Mouse (Mus musculus): ENCODE results near the gene Ccdc69. TPM values are rescaled to one million over a fixed set of nuclear protein-coding genes. Genes with fewer than 3 reads are reported as not detected.

Ccdc69 gene
- polyA plus RNA-seq, 1 experiment from 2014 or later, result 1.4 TPM

GRCm38 (mm10) chr11:55036601-55037000 lies 41.3 kb downstream of the Ccdc69 start:
- Histone ChIP-seq H3K9ac (replicated peaks; ENCODE audit: low read depth) (no peak overlapping the region), H3K36me3 (ENCODE audit: insufficient read depth, low read length) (no peaks in the 10 kb centered on the region), H3K4me3 (ENCODE audit: low read depth, low read length) (no peak overlapping the region), H3K27ac (ENCODE audit: low read length) (no peak overlapping the region), H3K9me3 (ENCODE audit: low read length) (no peaks in the 10 kb centered on the region), H3K27me3 (replicated peaks; ENCODE audit: insufficient read depth, low read length) (no peaks in the 10 kb centered on the region), H3K4me1 (ENCODE audit: insufficient read depth, low read depth, low read length) (0 out of 2 replicates have a peak, but pooled peaks cover 8% of the 10 kb centered on the region), H3K4me2 (replicated peaks; ENCODE audit: low read depth, low read length) (no peak overlapping the region)
- ATAC-seq, result no peak
- TF ChIP-seq CTCF (IDR thresholded peaks at IDR 0.05), result no peak
- no peak for TF ChIP-seq EP300 (IDR thresholded peaks at IDR 0.05)
- WGBS, result 36% methylated on average over 3 of the region's 3 CpGs
- peak; percentile 36 for DNase-seq (ENCODE audit: low spot score)

DNA sequence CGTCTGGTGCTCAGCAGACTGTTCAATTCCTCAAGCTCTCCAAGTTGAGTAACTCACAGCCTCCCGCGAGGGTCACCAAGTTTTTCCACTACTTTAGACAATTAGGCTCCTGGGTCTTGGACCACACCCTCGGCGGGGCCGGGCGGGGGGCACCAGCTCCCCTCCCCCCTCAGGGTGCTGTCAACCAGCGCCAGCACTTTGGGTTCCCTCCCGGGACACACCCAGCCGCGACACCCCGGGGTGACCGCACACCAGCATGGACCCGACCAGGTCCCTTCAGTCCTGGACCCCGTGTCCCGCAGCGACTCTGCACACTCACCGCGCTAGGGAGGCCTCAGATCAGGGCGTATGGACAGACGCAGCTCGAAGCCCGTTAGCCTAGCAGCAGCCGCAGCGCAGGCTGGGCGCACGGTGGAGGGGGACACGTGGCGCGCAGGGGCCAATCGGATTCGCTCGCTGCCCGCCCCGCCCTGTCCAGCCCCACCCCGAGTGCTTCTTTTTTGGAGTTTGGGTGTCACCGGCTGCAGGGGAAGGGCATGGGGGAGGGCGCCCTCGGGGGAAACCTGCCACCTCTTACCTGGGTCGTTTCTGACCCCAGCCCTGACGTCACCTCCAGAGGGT lies 44.8 kb downstream of the Ccdc69 start, which contains the start of gene Anxa6:
Anxa6 (minus strand) TSS at position 406 of the 621 bp plus-strand sequence.
- DNase-seq (ENCODE audit: low spot score), result peak; percentile 91
- 0% methylated on average over 36 of the region's 41 CpGs for WGBS

DNA sequence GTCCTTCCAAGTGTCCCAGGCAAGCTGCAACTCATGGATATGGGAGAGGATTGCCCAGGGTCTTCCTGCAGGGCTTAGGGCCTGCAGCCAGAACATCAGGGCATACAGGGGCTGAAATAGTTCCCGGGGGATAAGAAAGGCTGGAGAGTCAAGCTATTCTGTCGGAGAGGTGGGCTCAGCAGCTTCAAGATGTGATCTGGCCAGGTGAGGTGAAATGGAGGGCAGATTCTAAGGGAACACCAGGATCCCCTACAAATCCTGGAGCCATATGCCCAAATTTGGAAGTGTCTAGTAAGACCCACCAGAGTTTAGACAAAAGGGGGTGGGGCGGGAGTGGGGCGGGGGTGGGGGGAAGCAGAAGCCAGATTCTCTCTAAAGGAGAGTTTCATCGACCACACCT lies 45.6 kb downstream of the Ccdc69 start:
- Histone ChIP-seq H3K4me1 (ENCODE audit: insufficient read depth, low read depth, low read length) (peaks cover 25% of the 10 kb centered on the region), H3K4me3 (ENCODE audit: low read depth, low read length) (peak overlapping the region; percentile 66), H3K9ac (replicated peaks; ENCODE audit: low read depth) (peak overlapping the region; percentile 74), H3K4me2 (replicated peaks; ENCODE audit: low read depth, low read length) (peak overlapping the region; percentile 93), H3K36me3 (ENCODE audit: insufficient read depth, low read length) (no peaks in the 10 kb centered on the region), H3K9me3 (ENCODE audit: low read length) (no peaks in the 10 kb centered on the region), H3K27me3 (replicated peaks; ENCODE audit: insufficient read depth, low read length) (no peaks in the 10 kb centered on the region), H3K27ac (ENCODE audit: low read length) (peak overlapping the region; percentile 72)
- no peak for TF ChIP-seq CTCF (IDR thresholded peaks at IDR 0.05)
- no peak for TF ChIP-seq EP300 (IDR thresholded peaks at IDR 0.05)
- DNase-seq (ENCODE audit: low spot score) (peak; percentile 16), ATAC-seq (no peak)
- 6% methylated on average over 5 of the region's 5 CpGs for WGBS

More for the DNA sequence above, 44.8 kb downstream of the Ccdc69 start, which contains the start of gene Anxa6:
- TF ChIP-seq EP300 (IDR thresholded peaks at IDR 0.05) (no peak), CTCF (IDR thresholded peaks at IDR 0.05) (no peak)
- H3K36me3 ChIP-seq (ENCODE audit: insufficient read depth, low read length), result no peaks in the 10 kb centered on the region
- peak within 1 kb of the TSS; percentile 72 for H3K27ac ChIP-seq (ENCODE audit: low read length)
- peaks cover 24% of the 10 kb centered on the region for H3K4me1 ChIP-seq (ENCODE audit: insufficient read depth, low read depth, low read length)
- H3K4me3 ChIP-seq (ENCODE audit: low read depth, low read length), result peak within 1 kb of the TSS; percentile 66
- H3K9me3 ChIP-seq (ENCODE audit: low read length), result no peaks in the 10 kb centered on the region
- peak within 1 kb of the TSS; percentile 93 for H3K4me2 ChIP-seq (replicated peaks; ENCODE audit: low read depth, low read length)
- H3K27me3 ChIP-seq (replicated peaks; ENCODE audit: insufficient read depth, low read length), result no peaks in the 10 kb centered on the region
- peak; percentile 96 for ATAC-seq
- H3K9ac ChIP-seq (replicated peaks; ENCODE audit: low read depth), result peak within 1 kb of the TSS; percentile 74

DNA sequence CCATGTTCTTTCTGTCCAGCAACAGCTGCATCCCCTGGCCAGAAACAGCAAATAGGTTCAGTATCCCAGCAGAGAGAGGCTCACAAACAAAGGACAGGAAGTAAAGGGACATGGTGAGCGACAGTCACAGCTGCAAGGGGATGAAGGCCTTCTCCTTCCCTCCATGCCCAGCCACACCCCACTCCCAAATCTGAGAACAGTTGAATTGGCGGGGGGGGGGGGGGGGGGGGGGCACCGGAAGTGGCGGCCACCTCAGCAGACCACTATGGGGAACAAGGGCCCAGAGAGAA lies 46.0 kb downstream of the Ccdc69 start:
- ATAC-seq, result peak; percentile 6
- Histone ChIP-seq H3K4me2 (replicated peaks; ENCODE audit: low read depth, low read length) (peak overlapping the region; percentile 93), H3K36me3 (ENCODE audit: insufficient read depth, low read length) (no peaks in the 10 kb centered on the region), H3K27me3 (replicated peaks; ENCODE audit: insufficient read depth, low read length) (no peaks in the 10 kb centered on the region), H3K4me1 (ENCODE audit: insufficient read depth, low read depth, low read length) (peaks cover 28% of the 10 kb centered on the region), H3K4me3 (ENCODE audit: low read depth, low read length) (peak overlapping the region; percentile 66), H3K27ac (ENCODE audit: low read length) (peak overlapping the region; percentile 72), H3K9ac (replicated peaks; ENCODE audit: low read depth) (peak overlapping the region; percentile 74), H3K9me3 (ENCODE audit: low read length) (no peaks in the 10 kb centered on the region)
- WGBS, result 0% methylated on average over 1 of the region's 4 CpGs
- TF ChIP-seq EP300 (IDR thresholded peaks at IDR 0.05) (no peak), CTCF (IDR thresholded peaks at IDR 0.05) (no peak)
- DNase-seq (ENCODE audit: low spot score), result peak; percentile 44

DNA sequence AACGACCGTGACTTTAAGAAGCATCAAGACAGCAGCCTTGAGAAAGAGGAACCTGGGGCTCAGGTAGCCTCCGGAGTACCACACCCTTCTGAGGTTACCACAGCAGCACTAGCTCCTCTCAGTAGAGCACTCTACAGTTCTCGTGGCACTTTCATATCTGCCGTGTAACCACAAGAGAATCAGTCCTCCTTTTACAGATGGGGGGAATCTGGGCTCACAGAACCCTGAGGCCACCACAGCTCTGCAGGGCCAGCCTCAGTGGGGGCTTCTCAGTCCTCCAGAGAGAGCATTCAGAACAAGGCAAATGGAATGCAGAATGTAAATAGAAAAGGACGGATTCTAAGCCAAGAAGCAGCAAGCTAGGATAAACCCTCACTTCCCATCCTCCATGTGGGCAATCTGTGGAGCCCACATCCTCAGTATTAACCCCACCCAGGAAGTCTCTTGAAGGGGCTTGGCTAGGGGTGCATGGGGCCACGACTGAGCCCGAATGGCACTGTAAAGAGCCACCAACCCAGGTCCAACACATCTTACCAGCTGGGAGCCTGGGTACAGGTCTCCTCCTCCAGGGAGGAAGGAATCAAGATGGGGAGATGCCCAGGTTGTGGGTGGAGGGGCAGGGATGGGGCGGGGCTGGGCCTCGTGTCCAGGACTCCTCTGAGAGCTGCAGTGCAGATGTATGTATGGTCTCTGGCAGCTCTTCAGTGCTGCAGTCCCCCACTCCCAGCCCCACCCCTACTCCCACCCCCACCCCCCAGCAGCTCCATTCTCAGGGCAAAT lies 46.5 kb downstream of the Ccdc69 start:
- TF ChIP-seq CTCF (IDR thresholded peaks at IDR 0.05), result no peak
- TF ChIP-seq EP300 (IDR thresholded peaks at IDR 0.05), result no peak
- H3K9ac ChIP-seq (replicated peaks; ENCODE audit: low read depth), result no peak overlapping the region; the same call in 1 of the 2 replicates
- no peaks in the 10 kb centered on the region for H3K27me3 ChIP-seq (replicated peaks; ENCODE audit: insufficient read depth, low read length)
- H3K4me1 ChIP-seq (ENCODE audit: insufficient read depth, low read depth, low read length), result peaks cover 33% of the 10 kb centered on the region
- WGBS, result 15% methylated on average over 10 of the region's 10 CpGs
- H3K27ac ChIP-seq (ENCODE audit: low read length), result peak overlapping the region; percentile 72
- H3K9me3 ChIP-seq (ENCODE audit: low read length), result no peaks in the 10 kb centered on the region
- ATAC-seq (peak; percentile 12), DNase-seq (ENCODE audit: low spot score) (peak; percentile 27)
- peak overlapping the region; percentile 66 for H3K4me3 ChIP-seq (ENCODE audit: low read depth, low read length)
- no peaks in the 10 kb centered on the region for H3K36me3 ChIP-seq (ENCODE audit: insufficient read depth, low read length)
- peak overlapping the region; percentile 93 for H3K4me2 ChIP-seq (replicated peaks; ENCODE audit: low read depth, low read length)

- Histone ChIP-seq H3K27ac (ENCODE audit: low read length) (peak overlapping the region; percentile 58), H3K4me3 (ENCODE audit: low read depth, low read length) (no peak overlapping the region), H3K36me3 (ENCODE audit: insufficient read depth, low read length) (no peaks in the 10 kb centered on the region), H3K4me2 (replicated peaks; ENCODE audit: low read depth, low read length) (no peak overlapping the region), H3K9ac (replicated peaks; ENCODE audit: low read depth) (no peak overlapping the region), H3K9me3 (ENCODE audit: low read length) (no peaks in the 10 kb centered on the region), H3K4me1 (ENCODE audit: insufficient read depth, low read depth, low read length) (peaks cover 53% of the 10 kb centered on the region), H3K27me3 (replicated peaks; ENCODE audit: insufficient read depth, low read length) (no peaks in the 10 kb centered on the region)
- TF ChIP-seq CTCF (IDR thresholded peaks at IDR 0.05) (no peak), EP300 (IDR thresholded peaks at IDR 0.05) (0 out of 2 replicates have a peak, but pooled peaks have one; percentile 24)
- ATAC-seq (no peak), DNase-seq (ENCODE audit: low spot score) (peak; percentile 70)
- WGBS, result 43% methylated on average over 2 of the region's 2 CpGs
Observed at GRCm38 (mm10) chr11:55028509-55028908, 49.4 kb downstream of the Ccdc69 start.

Data from lung, postnatal 0 days (tissue).